Mouse (Mus musculus) mouse embryonic stem cell (cell line): ENCODE measurements around the gene Cacna1s.

Experiments used
- in situ Hi-C, 2 experiments: fragments of 300-500 bp; cut with MboI; formaldehyde crosslinking; loops; 1 replicate in 1 of 2; 3 replicates in 1 of 2; pipeline ENCODE4 v1.14.3; 2019 to 2020; ENCODE audit warnings: low sequenced_read_pairs in 2 of 2, low pct_unique_long_range_greater_than_20kb in 1 of 2, mixed read lengths in 1 of 2; ENCODE audit not compliant: unreplicated experiment in 1 of 2

The Cacna1s gene

DNA sequence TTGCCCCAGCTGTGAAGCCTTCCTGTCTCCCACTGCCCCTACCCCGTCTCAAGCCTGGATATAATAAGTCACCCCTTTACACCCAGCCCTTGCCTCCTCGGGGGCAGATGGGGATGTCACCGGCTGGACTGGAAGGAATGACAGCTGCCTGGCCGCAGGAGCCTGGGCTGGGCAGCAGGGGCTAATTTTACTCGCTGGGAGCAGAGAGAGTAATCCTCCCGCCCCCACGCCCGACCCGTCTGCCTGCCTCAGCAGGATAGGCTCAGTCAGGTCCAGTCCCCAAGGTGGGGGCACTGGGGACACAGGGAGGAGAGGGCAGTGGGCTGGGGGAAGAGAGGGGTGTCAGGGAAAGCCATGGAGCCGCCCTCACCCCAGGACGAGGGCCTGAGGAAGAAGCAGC, at the start of gene Cacna1s:
TSS of gene Cacna1s (plus strand) at position 204 of the 400 bp plus-strand sequence.
- in situ Hi-C loops, result no loop called here

DNA sequence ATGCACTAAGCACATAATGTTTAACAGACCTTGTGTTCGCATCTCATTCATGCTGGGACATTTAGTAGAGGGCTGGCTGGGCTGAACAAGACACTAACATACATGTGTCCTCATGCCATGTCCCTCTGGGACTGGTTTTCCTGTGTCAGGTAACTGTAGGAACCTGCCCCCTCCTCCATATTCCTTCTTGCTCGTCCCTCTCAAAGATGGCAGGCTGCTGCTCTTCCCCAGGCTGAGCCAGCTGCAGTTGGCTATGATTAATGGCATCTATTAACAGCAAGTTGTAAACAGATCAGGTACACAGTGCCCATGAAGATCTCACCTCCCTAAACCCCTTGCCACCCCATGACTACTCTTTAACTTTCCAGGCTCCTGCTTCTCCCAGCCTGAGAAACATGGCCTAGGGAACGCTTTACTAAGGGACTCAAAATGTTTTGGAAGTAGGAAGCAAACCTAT, 46.2 kb upstream of the Cacna1s start, which contains the start of gene Igfn1:
TSS of gene Igfn1 (minus strand) at position 51 of the 457 bp plus-strand sequence.
- in situ Hi-C loops, result no loop called here

DNA sequence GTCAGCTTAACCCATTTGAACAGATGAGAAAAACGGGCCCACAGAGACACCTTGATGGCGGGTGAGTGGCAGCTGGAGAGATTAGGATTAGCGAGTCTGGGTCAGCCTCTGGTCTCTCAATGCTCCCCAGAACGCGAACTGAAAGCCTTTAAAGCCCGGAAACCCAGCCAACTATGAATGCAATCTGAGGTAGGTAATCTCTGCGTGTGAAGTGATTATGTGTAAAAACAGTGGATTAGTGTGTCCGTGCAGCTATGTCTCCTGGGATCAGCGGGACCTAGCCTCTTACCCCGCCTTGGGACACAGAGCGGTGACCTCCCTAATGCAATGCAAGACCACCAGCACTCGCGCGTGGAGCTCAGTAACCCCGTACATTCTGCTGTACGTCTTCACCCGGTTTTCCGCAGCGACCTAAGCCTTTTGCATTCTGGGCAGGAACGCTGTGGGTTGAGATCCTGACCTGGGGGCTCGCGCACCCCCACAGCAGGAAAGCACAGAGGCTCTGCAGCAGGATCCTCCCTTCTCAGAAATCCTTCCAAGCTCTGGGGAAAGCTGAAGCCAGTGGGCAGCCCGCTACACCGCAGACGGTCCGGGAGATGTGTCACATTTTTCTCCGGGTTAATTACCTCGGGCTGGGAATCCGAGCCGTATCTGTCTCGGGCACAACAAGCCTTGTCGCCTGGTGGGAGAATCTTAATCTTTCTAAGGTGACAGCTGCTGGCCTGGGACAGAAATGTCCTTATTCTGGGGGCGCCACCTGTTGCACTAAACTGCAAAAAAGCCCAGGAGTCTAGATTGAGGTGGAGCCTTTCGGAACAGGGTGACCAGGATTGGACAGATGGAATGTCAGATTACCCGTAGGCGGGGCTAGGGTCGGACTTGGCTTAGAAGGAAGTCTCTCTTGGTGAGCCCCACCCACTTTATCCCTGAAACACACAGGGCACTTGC, 45.1 kb upstream of the Cacna1s start, which contains the start of gene Tmem9:
TSS of gene Tmem9 (plus strand) at position 940 of the 948 bp plus-strand sequence.
- in situ Hi-C loops, result no loop called here

DNA sequence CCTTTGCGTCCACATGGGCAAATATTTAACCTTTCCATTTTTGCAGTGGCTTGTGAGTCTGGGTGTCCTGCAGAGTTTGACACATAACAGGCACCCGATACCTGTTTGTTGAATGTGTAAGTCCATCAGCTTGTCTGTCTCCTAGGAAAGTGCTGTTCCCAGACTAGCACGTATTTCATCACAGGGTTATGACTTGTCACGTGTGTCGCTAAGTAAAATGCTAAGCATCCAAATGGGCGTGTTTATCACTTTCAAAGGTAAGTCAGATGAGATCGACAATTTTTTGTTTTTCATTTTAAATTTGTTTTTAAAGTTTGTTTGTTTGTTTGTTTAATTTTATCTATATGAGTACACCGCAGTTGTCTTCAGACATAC, 44.4 kb upstream of the Cacna1s start:
- in situ Hi-C loops, result no loop called here

DNA sequence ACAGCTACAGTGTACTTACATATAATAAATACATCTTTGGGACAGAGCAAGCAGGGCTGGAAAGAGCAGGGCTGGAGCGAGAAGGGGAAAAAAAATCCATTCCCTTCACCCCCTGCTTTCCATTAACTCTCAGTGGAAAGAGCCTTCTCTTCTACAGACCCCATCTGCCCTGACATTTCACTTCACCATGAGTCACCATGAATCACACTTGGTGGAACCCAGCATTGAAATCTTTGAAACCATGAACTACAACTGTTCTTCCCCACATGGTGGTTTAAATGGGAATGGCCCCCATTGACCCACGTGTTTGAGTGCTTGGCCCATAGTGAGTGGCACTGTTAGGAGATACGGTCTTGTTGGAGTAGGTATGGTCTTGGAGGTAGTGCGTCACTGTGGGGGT, 42.3 kb upstream of the Cacna1s start:
- in situ Hi-C loops, result no loop called here

DNA sequence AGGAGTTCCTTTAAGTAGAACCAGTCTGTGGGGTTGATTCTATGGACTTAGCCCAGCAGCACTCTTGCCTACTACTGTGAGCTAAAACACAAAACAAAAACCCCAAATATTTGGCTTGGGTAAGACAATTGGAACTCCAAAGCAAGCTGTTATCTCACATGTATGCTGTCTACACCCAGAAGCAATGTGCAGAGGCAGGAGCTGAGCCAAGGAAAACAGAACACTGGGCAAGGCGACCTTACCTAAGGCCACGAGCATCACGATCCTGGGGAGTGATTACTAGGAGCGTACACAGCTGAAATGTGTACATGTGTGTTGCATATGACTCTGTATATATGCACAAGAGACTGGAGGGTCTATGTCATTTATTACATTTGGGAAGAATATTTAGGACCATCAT, 39.0 kb upstream of the Cacna1s start:
- in situ Hi-C loops, result no loop called here

DNA sequence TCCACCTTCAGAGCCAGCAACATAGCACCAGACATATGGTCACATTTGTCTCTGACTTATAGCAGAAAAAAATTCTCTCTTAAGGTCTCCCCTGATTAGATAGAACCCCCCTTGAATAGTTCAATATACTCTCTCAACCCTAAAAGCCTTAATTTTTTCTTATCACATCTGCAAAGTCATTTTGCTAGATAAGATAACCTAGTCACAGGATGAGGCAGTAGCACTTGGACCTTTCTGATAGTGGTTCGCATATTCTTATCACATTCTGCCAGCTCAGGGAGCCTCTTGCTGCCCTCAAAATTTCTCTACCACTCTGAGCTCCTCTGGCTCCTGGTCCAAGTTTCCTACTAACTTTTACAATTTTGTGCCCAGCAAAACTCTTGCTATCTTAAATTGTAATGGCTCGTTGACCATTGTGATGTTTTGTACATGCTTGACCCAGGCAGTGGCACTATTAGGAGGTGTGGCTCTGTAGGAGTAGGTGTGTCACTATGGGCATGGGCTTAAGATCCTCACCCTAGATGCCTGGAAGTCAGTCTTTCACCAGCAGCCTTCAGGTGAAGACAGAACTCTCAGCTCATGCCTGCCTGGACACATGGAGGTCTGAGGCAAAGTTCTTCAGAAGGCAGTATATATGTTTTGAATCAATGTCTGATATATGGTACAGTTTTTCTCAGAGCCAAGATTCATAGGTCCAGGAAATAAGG, 37.6 kb upstream of the Cacna1s start:
- in situ Hi-C loops, result no loop called here

DNA sequence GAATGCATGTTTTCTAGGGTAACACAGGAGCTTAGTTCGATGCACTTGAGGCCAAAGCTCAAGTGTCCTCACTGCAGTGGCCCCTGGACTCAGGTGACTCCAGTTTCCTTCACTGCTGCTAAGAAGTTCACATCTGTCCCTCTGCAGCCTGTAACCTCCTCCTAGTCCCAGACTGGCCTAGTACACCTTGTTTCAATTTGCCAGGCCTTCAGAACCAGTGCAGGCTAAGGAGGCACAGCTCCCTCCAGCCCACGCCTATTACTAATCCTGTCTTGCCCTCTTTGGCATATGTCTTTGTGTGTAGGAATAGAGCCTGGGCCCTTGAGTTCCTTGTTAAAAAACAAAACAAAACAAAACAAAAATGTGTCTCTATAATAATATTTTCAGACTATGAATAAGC, 35.2 kb upstream of the Cacna1s start:
- in situ Hi-C loops, result no loop called here

DNA sequence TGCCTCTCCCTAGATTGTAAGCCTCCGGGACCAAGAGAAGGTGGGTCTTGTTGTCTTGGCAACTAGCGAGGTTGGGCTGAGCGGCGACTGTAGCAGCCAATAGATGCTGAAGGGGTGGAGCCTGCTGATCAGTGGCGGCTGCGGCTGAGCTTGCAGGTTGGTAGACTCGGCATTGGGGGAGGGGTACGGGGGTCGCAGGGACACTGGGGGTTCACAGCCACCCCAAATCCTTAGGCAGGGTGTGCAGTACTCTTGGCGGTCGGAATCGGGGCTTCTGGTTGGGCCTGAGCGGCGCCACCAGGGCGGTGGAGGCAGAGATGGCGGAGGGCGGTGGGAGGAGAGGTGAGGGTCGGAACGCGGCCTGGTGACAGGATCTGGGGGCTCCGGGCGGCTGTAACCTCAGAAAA, 34.6 kb upstream of the Cacna1s start:
- in situ Hi-C loops, result no loop called here

DNA sequence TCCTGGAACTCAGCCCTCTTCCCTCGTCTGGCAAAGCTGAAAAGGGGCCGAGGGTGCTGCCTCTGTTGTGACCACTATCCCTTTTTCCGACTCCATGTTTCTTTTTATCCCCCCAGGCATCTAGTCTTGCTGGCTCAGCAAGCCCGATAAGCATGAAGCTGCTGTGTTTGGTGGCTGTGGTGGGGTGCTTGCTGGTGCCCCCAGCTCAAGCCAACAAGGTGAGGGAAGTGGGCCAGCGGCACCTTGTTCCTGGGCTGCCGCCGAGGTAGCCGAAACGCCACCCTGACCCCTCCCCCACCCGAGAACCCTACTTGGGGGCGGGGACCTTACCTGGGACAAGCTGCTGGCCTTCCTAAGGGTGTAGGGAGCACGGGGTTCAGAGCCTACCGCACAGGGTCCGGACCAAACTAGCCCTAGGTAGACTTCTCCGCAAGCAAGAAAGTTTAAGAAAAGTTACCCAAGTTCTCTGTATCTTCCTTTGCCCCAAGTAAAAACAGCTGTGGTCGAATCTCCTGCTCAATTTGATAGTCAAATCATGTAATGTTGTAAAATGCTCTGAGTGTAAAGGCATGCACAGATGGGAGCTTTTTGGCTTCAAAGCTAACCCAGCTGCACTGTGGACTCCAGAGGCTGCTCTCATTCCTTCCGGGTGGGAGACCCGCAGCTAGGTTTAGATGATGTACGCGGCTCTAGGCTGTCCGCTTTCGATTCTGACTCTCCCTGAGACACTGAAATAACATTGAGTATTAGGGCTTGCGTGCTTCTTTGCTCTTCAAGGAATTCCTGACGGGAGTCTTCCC, 34.0 kb upstream of the Cacna1s start:
- in situ Hi-C loops, result no loop called here

DNA sequence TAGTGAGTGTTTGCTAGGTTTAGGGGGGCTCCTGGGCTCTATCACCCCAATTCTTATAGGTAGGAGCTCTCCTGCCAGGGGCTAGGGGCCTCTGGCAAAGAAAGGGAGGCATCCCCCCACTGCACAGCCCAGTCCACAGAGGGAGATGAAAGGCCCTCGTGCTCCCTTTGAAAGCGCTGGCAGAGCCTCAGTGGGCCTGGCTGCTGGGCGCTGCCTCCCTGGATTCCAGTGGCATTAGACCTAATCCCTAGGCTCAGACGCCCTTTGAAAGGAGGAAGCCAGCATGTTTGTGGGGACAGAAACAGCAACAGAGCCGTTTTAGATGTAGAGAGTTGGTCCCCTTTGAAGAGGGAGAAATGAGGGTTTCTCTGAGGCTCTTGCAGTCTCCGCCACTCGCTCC, 22.3 kb upstream of the Cacna1s start:
- in situ Hi-C loops, result no loop called here

DNA sequence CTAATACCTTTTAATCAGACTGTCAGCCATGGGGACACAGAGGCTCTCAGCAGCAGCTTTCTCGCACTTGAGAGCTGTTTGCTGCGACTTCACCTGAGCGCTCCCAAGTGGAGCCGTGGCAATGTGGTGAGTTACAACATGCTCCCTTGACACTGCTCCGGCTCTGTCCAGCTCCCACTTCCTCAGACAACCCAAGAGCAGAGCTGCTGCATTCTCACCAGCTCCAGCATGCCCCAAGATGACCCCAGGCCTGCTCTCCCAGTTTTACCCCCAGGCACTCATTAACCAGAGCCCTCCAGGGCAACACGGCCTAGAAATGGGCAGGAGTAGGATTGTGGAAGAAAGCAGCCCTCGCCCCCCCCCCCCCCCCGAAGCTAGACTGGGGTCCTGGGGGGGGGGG, 20.9 kb upstream of the Cacna1s start:
- in situ Hi-C loops, result no loop called here

DNA sequence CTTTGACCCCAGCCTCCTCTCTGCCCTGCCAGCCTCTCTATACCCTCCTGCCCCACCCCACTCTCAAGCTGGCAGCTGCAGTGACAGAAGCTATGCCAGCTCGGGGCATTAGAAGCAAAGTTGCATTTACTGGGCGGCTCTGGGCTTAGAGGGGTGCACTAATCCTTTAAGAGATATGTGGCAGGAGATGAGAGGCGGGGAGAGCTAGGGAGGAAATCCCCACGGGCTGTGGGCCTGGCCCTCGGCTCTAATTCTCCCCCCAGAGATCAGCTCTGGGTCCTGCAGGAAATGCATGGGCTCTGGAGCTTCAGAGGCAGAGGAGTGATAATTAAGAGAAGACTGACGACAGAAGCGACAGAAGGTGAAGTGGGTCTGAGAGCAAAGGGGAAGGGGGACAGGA, 19.6 kb upstream of the Cacna1s start:
- in situ Hi-C loops, result no loop called here

DNA sequence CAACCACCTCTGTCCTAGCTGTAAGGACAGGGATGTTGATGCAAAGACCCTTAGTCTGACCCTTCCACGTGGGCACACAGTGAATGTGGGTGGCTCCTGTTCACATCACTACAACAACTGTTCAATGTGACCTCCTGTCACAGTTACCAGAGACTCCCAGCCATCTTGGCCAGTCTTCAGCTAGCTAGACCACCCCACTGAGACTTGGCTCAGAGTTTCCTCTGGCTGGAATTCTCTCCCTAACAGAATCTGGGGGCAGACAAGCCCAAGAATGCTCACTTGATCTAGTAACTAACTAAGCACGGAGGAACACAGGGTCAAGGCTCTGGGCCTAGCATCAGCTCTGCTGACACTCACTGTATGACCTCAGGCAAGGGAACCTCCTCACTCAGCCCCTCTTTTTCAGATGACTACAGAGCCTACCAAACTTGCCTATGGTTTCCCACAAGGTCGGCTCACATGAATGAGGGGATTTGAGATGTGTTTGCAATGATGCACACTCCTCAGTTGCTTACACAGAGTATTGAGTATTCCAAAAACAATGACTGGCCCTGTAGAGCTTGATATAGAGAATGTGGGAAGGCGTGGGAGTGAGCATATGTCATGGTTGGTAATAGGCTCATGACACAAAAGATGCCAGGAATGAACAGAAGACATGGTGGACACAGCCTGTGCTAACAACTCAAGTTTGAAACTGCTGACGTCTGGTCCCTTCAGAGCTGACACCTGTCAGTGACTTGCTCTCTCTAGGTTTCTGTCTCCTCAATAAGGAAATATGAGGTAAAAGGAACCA, 13.6 kb upstream of the Cacna1s start:
- in situ Hi-C loops, result no loop called here

DNA sequence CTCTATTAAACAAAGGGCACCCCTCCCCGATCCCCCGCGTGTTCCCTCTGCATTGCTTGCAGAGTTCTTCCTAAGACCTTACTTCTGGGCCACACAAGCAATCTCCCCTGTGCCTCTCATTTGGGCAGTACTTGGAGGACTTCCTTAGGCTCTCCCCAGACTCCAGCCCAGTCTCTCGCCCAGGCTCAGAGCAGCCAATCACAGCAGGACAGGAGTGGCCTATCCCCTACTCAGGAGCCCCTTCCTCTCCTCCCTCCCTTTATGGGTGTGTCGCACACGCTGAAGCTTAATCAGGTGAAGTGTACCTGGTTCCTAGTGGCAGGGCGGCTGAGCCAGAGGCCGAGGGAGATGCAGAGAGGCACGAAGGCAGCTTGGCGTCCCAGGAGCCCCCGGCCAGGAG, 12.1 kb upstream of the Cacna1s start:
- in situ Hi-C loops, result no loop called here

DNA sequence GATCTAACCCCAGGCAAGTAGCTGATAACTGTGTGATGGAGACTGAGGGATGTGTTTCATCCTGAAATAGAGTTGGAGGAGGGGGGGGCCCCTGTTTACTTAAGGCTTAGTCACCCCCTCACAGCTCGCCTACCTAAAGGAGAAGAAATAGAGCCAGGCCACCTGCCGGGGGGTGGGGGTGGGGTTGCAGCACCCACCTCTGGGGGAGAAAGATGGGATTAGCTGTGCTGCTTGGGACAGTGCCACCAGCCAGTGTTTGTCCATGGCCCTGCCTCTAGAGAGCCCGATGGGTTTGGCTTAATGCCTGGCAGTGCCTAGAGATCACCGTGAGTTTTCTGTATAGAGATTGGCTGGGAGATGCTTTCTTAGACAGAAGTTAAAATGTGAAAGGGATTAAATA, 11.7 kb upstream of the Cacna1s start:
- in situ Hi-C loops, result no loop called here

DNA sequence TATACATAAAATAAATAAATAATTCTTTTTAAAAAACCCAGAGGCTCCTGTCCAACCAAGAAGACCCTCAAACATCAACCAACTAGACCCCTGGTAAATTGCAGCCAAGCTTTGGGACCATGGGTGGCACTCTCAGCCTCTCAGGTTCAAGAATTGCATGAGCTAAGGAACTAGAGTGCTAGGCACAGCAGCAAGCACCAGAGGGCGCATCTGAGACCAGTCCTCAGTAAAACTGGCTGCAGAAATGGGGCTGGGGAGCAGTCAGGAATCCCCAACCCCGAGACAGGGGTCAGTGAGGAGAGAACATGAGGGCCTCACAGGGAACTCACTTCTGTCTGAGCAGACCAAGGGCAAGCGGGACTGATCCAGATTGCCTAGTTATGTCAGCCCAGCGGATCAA, 6.8 kb upstream of the Cacna1s start:
- in situ Hi-C loops, result no loop called here

DNA sequence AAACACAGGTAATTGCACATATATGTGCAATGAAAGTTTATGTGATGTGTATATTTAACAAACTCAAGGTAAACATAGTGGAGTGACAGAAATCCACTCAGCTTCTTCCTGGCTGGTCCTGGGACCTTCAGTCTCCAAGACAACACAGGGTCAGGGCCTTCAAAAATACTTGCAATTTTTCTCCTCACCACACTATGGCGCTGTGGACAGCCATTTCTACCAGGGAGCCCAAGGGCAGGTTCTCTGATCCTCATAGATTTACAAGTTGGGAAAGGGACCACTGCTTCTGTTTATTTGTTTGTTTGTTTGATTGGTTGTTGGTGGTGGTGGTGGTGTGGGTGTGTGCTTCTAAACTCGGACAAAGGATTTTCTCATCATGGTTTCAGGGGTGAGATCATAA, 5.1 kb upstream of the Cacna1s start:
- in situ Hi-C loops, result no loop called here
